Mouse (Mus musculus) olfactory bulb, adult 2 months (tissue): ENCODE data around the gene Col4a4.

Experiments
- CTCF ChIP-seq: fragments of 200-500 bp; IDR thresholded peaks from 2 replicates; pipeline ENCODE4 v1.5.1; 2012; ENCODE audit warnings: low read depth, mild to moderate bottlenecking, low read length, moderate library complexity; ENCODE audit not compliant: insufficient read depth
- POLR2A ChIP-seq: fragments of 200-500 bp; IDR thresholded peaks from 2 replicates; pipeline ENCODE4 v1.6.1; 2012; ENCODE audit warnings: mild to moderate bottlenecking, low read depth, low read length, moderate library complexity; ENCODE audit not compliant: insufficient read depth

DNA sequence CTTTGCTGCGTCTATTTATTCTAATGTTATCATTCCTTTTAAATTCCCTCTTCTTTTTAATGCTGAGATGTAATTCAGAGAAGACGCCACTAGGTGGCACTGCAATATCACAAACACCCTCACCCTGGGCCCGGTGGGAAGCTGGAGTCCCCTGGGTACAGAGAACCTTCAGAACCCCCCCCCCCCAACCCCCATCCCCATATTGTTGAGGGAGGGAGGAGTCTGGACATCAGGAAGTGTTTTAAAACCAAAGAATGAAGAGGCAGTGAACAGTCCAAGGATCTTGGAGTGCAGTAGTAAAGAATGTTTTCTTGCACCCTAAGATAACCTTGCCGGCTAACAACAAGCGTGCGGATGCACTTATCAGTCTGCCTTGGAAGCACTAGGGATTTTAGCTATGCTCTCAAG, 32.2 kb downstream of the Col4a4 start:
- TF ChIP-seq CTCF: no peak
- no peak for TF ChIP-seq POLR2A
